Mouse (Mus musculus) MEL (cell line): ENCODE results near the gene Dmc1. TPM values are rescaled to one million over a fixed set of nuclear protein-coding genes. Genes with fewer than 3 reads are reported as not detected.

Source experiments
- DNase-seq: peaks from one replicate; pipeline ENCODE4 v3.0.0; 2011; ENCODE audit warnings: low read depth, low spot score
- H3K27ac ChIP-seq: 2 replicates; pipeline ENCODE4 v1.5.1; 2012; ENCODE audit warnings: low read depth, mild to moderate bottlenecking, control low read depth, low read length, moderate library complexity; ENCODE audit not compliant: control insufficient read depth
- H3K27me3 ChIP-seq, 2 experiments: fragments of 150-350 bp in 1 of 2; sonication (generic) in 1 of 2; 2 replicates each; pipeline ENCODE4 v1.6.1; 2012; ENCODE audit warnings: low read length in 2 of 2, mild to moderate bottlenecking in 2 of 2, improper control_type of control experiment in 1 of 2, moderate library complexity in 1 of 2; ENCODE audit not compliant: insufficient read depth in 2 of 2, control insufficient read depth in 1 of 2
- H3K36me3 ChIP-seq, 2 experiments: 2 replicates each; pipeline ENCODE4 v1.6.1; 2012 to 2014; ENCODE audit warnings: low read length in 2 of 2, improper control_type of control experiment in 1 of 2, inconsistent platforms in 1 of 2, mild to moderate bottlenecking in 1 of 2; ENCODE audit not compliant: insufficient read depth in 2 of 2, control insufficient read depth in 1 of 2
- H3K4me1 ChIP-seq, 2 experiments: fragments of 150-350 bp in 1 of 2; sonication (generic) in 1 of 2; 2 replicates each; pipeline ENCODE4 v1.6.1; 2012; ENCODE audit warnings: low read length in 2 of 2, improper control_type of control experiment in 1 of 2, mild to moderate bottlenecking in 1 of 2; ENCODE audit not compliant: insufficient read depth in 2 of 2, control insufficient read depth in 1 of 2
- H3K4me3 ChIP-seq, 2 experiments: fragments of 150-350 bp in 1 of 2; sonication (generic) in 1 of 2; 2 replicates each; pipeline ENCODE4 v1.5.1; 2012; ENCODE audit warnings: low read depth in 2 of 2, low read length in 2 of 2, mild to moderate bottlenecking in 2 of 2, moderate library complexity in 2 of 2, control low read depth in 1 of 2, improper control_type of control experiment in 1 of 2; ENCODE audit not compliant: control insufficient read depth in 1 of 2, insufficient read depth in 1 of 2
- H3K79me2 ChIP-seq: 2 replicates; pipeline ENCODE4 v1.6.1; 2012; ENCODE audit warnings: mild to moderate bottlenecking, low read length, moderate library complexity; ENCODE audit not compliant: control insufficient read depth, poor library complexity, insufficient read depth
- H3K9ac ChIP-seq: 2 replicates; pipeline ENCODE4 v1.6.1; 2012; ENCODE audit warnings: low read depth, mild to moderate bottlenecking, control low read depth, low read length, moderate library complexity; ENCODE audit not compliant: control insufficient read depth, poor library complexity, severe bottlenecking
- H3K9me3 ChIP-seq: fragments of 150-350 bp; sonication (generic); replicated peaks from 2 replicates; pipeline ENCODE4 v1.6.1; 2012; ENCODE audit warnings: mild to moderate bottlenecking, low read length, improper control_type of control experiment, moderate library complexity; ENCODE audit not compliant: insufficient read depth
- CHD2 ChIP-seq: IDR thresholded peaks from 2 replicates; pipeline ENCODE4 v1.6.1; 2011; ENCODE audit warnings: low read length, improper control_type of control experiment
- CTCF ChIP-seq, 3 experiments: IDR thresholded peaks in 2 of 3; conservative IDR thresholded peaks in 1 of 3; 2 replicates each; pipeline ENCODE4 v1.5.1; 2011 to 2012; ENCODE audit warnings: low read length in 3 of 3, low read depth in 2 of 3, mild to moderate bottlenecking in 2 of 3, improper control_type of control experiment in 1 of 3, inconsistent platforms in 1 of 3, mixed read lengths in 1 of 3, moderate library complexity in 1 of 3; ENCODE audit not compliant: control insufficient read depth in 1 of 3, insufficient read depth in 1 of 3, poor library complexity in 1 of 3, severe bottlenecking in 1 of 3
- EP300 ChIP-seq, 2 experiments: IDR thresholded peaks; 2 replicates each; pipeline ENCODE4 v1.6.1; 2011; ENCODE audit warnings: improper control_type of control experiment in 2 of 2, low read length in 2 of 2, low read depth in 1 of 2, mild to moderate bottlenecking in 1 of 2
- GATA1 ChIP-seq: IDR thresholded peaks from 2 replicates; pipeline ENCODE4 v1.6.1; 2011; ENCODE audit warnings: low read depth, low read length, improper control_type of control experiment
- HCFC1 ChIP-seq: IDR thresholded peaks from 2 replicates; pipeline ENCODE4 v1.6.1; 2012; ENCODE audit warnings: low read depth, mild to moderate bottlenecking, inconsistent platforms, low read length, improper control_type of control experiment, moderate library complexity
- JUND ChIP-seq: IDR thresholded peaks from 2 replicates; pipeline ENCODE4 v1.6.1; 2011; ENCODE audit warnings: low read depth, mild to moderate bottlenecking, improper control_type of control experiment, low read length
- MAX ChIP-seq: IDR thresholded peaks from 2 replicates; pipeline ENCODE4 v1.6.1; 2011; ENCODE audit warnings: low read length, improper control_type of control experiment
- MAZ ChIP-seq: IDR thresholded peaks from 2 replicates; pipeline ENCODE4 v1.6.1; 2012; ENCODE audit warnings: low read depth, mild to moderate bottlenecking, inconsistent platforms, low read length, improper control_type of control experiment
- MEF2A ChIP-seq: IDR thresholded peaks from 2 replicates; pipeline ENCODE4 v1.6.1; 2014; ENCODE audit warnings: low read depth, mild to moderate bottlenecking, inconsistent platforms, low read length, improper control_type of control experiment; ENCODE audit not compliant: poor library complexity, insufficient replicate concordance, severe bottlenecking; ENCODE audit errors: extremely low read depth
- MYC ChIP-seq: IDR thresholded peaks from 2 replicates; pipeline ENCODE4 v1.6.1; 2011; ENCODE audit warnings: low read depth, mild to moderate bottlenecking, low read length, improper control_type of control experiment, moderate library complexity
- POLR2A ChIP-seq, 2 experiments: IDR thresholded peaks; 2 replicates each; pipeline ENCODE4 v1.6.1; 2011 to 2012; ENCODE audit warnings: low read length in 2 of 2, mild to moderate bottlenecking in 2 of 2, control low read depth in 1 of 2, improper control_type of control experiment in 1 of 2, low read depth in 1 of 2, moderate library complexity in 1 of 2; ENCODE audit not compliant: control insufficient read depth in 1 of 2, insufficient read depth in 1 of 2, poor library complexity in 1 of 2
- POLR2AphosphoS2 ChIP-seq: IDR thresholded peaks from 2 replicates; pipeline ENCODE4 v1.6.1; 2011; ENCODE audit warnings: low read length, improper control_type of control experiment
- POLR2AphosphoS5 ChIP-seq: IDR thresholded peaks from 2 replicates; pipeline ENCODE4 v1.6.1; 2012; ENCODE audit warnings: low read depth, borderline replicate concordance, mild to moderate bottlenecking, inconsistent platforms, low read length, moderate library complexity, mixed read lengths
- RCOR1 ChIP-seq: IDR thresholded peaks from 2 replicates; pipeline ENCODE4 v1.6.1; 2012; ENCODE audit warnings: low read depth, mild to moderate bottlenecking, inconsistent platforms, low read length, improper control_type of control experiment
- SIN3A ChIP-seq: IDR thresholded peaks from 2 replicates; pipeline ENCODE4 v1.6.1; 2012; ENCODE audit warnings: low read length, improper control_type of control experiment, inconsistent platforms
- TAL1 ChIP-seq: IDR thresholded peaks from 2 replicates; pipeline ENCODE4 v1.6.1; 2012; ENCODE audit warnings: mild to moderate bottlenecking, inconsistent platforms, low read length, moderate library complexity, mixed read lengths
- UBTF ChIP-seq: IDR thresholded peaks from 2 replicates; pipeline ENCODE4 v1.6.1; 2012; ENCODE audit warnings: low read depth, mild to moderate bottlenecking, inconsistent platforms, low read length, improper control_type of control experiment, moderate library complexity, borderline replicate concordance; ENCODE audit not compliant: insufficient read depth
- ZC3H11A ChIP-seq: IDR thresholded peaks from 2 replicates; pipeline ENCODE4 v1.6.1; 2012; ENCODE audit warnings: low read depth, mild to moderate bottlenecking, inconsistent platforms, low read length, improper control_type of control experiment
- ZKSCAN1 ChIP-seq: IDR thresholded peaks from 2 replicates; pipeline ENCODE4 v1.6.1; 2012; ENCODE audit warnings: low read depth, mild to moderate bottlenecking, inconsistent platforms, low read length, improper control_type of control experiment, moderate library complexity
- ZMIZ1 ChIP-seq: IDR thresholded peaks from 2 replicates; pipeline ENCODE4 v1.6.1; 2012; ENCODE audit warnings: low read depth, mild to moderate bottlenecking, inconsistent platforms, low read length, improper control_type of control experiment, moderate library complexity
- polyA plus RNA-seq, 2 experiments: library from polyadenylated mRNA; stranded (reverse) in 1 of 2; unstranded in 1 of 2; fragments of >175 nt in 1 of 2; fragments of >200 nt in 1 of 2; gene quantifications; 2 replicates each; pipeline versions ENCODE4 v1.2.1 to v1.2.4; 2012; ENCODE audit warnings: low replicate concordance in 2 of 2, low read depth in 1 of 2; ENCODE audit not compliant: insufficient read length in 2 of 2, insufficient read depth in 1 of 2, missing spikeins in 1 of 2
- total RNA-seq: library from RNA; depleted of rRNA; stranded (reverse); fragments of 300-350 nt; gene quantifications from 2 replicates; pipeline ENCODE4 v1.2.3, GENCODE M21; 2012

Dmc1 gene
- total and polyA plus RNA-seq, 3 experiments = not detected

DNA sequence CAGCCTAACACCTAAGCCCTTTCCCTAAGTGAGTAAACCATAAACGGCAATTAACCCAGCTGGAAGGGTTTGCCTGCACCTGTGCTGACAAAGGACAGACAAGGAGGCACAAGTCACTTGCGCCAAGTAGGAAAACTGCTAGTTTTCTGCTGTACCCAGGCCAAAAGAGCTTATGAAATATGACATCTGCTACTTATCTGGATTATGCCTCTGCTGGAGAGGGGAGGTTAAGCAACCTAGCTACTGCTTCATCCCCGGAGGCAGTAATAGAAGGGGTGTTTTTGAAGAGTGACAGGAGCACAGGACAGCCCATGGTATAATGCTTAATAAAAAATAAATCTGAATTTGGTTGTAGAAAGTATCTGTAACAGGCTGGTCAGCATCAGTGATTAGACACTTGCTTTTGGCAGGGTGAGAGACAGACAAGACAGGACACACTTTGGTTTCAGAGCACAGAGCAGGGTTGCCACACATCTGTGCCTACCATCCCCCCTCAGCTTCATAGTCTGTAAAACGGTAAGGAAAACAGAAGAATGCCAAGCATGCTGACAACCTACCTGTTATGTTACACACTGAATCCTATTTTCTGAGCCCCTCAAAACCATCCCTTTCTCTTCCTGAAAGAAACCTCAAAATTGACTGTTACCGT is 76.8 kb downstream of the Dmc1 start:
- Histone ChIP-seq H3K4me1 (no peaks in the 10 kb centered on the region), H3K79me2 (no peaks in the 10 kb centered on the region), H3K9me3 (no peaks in the 10 kb centered on the region), H3K27me3 (no peaks in the 10 kb centered on the region), H3K27ac (no peak overlapping the region), H3K4me3 (no peak overlapping the region), H3K36me3 (peaks cover 0 to 12% of the 10 kb centered on the region in 2 experiments; a peak in 2 of 4 replicates), H3K9ac (no peak overlapping the region)
- no peak for DNase-seq
- 0 out of 2 replicates have a peak, but pooled peaks have one; percentile 13 for TF ChIP-seq POLR2AphosphoS2
- TF ChIP-seq ZKSCAN1 = no peak

DNA sequence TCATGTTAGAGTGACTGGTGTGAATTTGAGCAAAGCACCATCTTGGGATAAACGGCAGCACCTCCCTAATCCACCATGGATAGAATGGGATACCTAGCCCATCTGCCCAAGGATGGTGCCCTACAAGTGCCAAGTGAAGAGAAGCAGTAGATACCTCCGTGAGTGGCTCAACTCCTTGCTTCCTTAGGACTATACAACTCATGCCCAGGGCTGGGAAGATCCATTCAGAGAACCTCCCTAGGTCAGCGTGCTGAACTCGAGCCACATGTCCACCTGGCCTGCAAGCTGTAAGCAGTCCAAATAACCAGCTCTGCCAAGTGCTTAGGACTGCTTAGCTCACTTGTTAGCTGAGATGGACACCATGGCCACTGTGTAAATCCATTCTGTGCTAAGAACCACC is 77.7 kb downstream of the Dmc1 start:
- DNase-seq = no peak
- Histone ChIP-seq H3K4me3 (no peak overlapping the region), H3K27ac (no peak overlapping the region), H3K9ac (no peak overlapping the region), H3K27me3 (no peaks in the 10 kb centered on the region), H3K79me2 (no peaks in the 10 kb centered on the region), H3K36me3 (peaks cover 0 to 9% of the 10 kb centered on the region in 2 experiments; a peak in 2 of 4 replicates), H3K9me3 (no peaks in the 10 kb centered on the region), H3K4me1 (no peaks in the 10 kb centered on the region)
- TF ChIP-seq MYC (no peak), HCFC1 (no peak), CHD2 (no peak), GATA1 (no peak), CTCF (IDR thresholded peaks at IDR 0.05 in 2 of 3, conservative IDR thresholded peaks at IDR 0.05 in 1 of 3; ENCODE audit: control insufficient read depth in 1 of 3, insufficient read depth in 1 of 3, low read depth in 2 of 3, low read length in 3 of 3, poor library complexity in 1 of 3, severe bottlenecking in 1 of 3) (no peak), MAX (no peak), JUND (no peak), ZKSCAN1 (no peak), POLR2AphosphoS5 (no peak), RCOR1 (no peak), POLR2AphosphoS2 (no peak; the same call in 1 of the 2 replicates)

GRCm38 (mm10) chr15:79525979-79526768 is 78.7 kb downstream of the Dmc1 start:
- Histone ChIP-seq H3K36me3 (peaks cover 0 to 3% of the 10 kb centered on the region in 2 experiments; a peak in 2 of 4 replicates), H3K4me3 (no peak overlapping the region), H3K79me2 (no peaks in the 10 kb centered on the region)
- no peak for DNase-seq
- TF ChIP-seq SIN3A (no peak), ZC3H11A (no peak), TAL1 (no peak), UBTF (no peak), CHD2 (0 out of 2 replicates have a peak, but pooled peaks have one; percentile 7), POLR2AphosphoS5 (0 out of 2 replicates have a peak, but pooled peaks have one; percentile 64), HCFC1 (no peak), POLR2AphosphoS2 (no peak; the same call in none of the 2 replicates), EP300 (IDR thresholded peaks at IDR 0.05; ENCODE audit: low read depth in 1 of 2, low read length in 2 of 2) (no peak), MAZ (no peak), POLR2A (IDR thresholded peaks at IDR 0.05; ENCODE audit: control insufficient read depth in 1 of 2, insufficient read depth in 1 of 2, low read depth in 1 of 2, low read length in 2 of 2, poor library complexity in 1 of 2) (peak in 1 of 2 experiments; percentile 4; a peak in 1 of 4 replicates), MEF2A (no peak), ZMIZ1 (peak; percentile 57), MYC (no peak)
- TF ChIP-seq, all 39 proteins: peak for 4
- no peaks in the 10 kb centered on the region for H3K9me3 ChIP-seq
- H3K9ac ChIP-seq = no peak overlapping the region
- H3K27ac ChIP-seq = no peak overlapping the region
- no peaks in the 10 kb centered on the region for H3K27me3 ChIP-seq
- no peaks in the 10 kb centered on the region for H3K4me1 ChIP-seq
